Mouse (Mus musculus) cerebellum, adult 2 months (tissue): ENCODE data around the gene Wdr25.

Experiments
- CTCF ChIP-seq: fragments of 200-500 bp; IDR thresholded peaks from 2 replicates; pipeline ENCODE4 v1.5.1; 2011; ENCODE audit warnings: low read depth, mild to moderate bottlenecking, control low read depth, low read length, moderate library complexity, borderline replicate concordance; ENCODE audit not compliant: insufficient read depth
- POLR2A ChIP-seq: fragments of 200-500 bp; IDR thresholded peaks from 2 replicates; pipeline ENCODE4 v1.6.1; 2011; ENCODE audit warnings: low read length, control low read depth, borderline replicate concordance; ENCODE audit not compliant: insufficient read depth

DNA sequence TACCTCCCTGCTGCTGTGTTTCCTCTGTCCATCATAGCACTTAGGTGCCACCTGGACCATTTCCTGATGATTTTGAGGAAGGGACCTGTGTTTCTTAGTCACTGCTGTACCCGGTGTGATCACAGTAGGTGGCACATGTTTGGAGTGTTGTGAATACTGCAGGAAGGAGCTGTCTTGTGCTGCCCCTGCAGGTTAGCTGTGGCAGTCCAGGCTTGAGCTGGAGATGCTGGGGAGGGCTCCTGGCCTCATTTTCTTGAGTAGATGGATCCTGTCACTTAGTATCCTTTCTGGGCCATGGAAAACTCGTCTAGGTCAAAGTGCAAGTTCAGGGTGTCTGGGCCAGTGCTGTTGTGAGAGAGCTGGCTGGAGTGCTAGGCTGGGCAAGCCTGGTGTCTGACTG lies 47.9 kb downstream of the Wdr25 start:
- TF ChIP-seq CTCF (no peak), POLR2A (no peak)
